Mouse (Mus musculus): ENCODE measurements around the gene Ptprn2. TPM values are rescaled to one million over a fixed set of nuclear protein-coding genes. Genes with fewer than 3 reads are reported as not detected.

The Ptprn2 gene
- total and polyA plus RNA-seq, 2 experiments from 2014 or later = 18.4 to 101 TPM

DNA sequence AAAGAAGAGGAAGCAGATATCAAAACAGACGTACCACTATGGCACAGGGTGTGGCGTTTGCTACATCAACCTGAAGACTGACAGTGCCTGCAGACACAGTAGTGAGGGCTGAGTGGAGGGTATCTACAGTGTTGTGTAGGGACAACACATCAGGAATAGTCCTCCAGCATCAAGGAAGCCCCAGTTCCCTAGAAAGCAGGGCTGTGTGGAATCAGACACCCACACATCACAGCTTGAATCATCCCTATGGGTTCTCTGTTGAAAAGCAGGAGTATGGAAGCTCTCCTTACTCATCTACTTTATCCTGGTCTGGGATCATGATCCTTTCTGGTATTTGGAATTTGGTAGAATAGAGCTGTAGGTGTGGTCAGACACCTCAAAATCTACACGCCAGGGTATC lies 287.8 kb downstream of the Ptprn2 start:
- no peak overlapping the region for H3K4me3 ChIP-seq (ENCODE audit: low read length)
- no peak overlapping the region for H3K4me2 ChIP-seq (ENCODE audit: low read depth, low read length)
- H3K9ac ChIP-seq (replicated peaks; ENCODE audit: low read length) = no peak overlapping the region
- no peaks in the 10 kb centered on the region for H3K36me3 ChIP-seq (ENCODE audit: insufficient read depth, low read length)
- H3K9me3 ChIP-seq (ENCODE audit: low read length) = no peaks in the 10 kb centered on the region
- H3K27me3 ChIP-seq (ENCODE audit: insufficient read depth, low read length) = no peaks in the 10 kb centered on the region
- 97% methylated on average over 3 of the region's 3 CpGs for WGBS
- H3K4me1 ChIP-seq (ENCODE audit: insufficient read depth, low read length) = no peaks in the 10 kb centered on the region
- DNase-seq (ENCODE audit: low spot score) (no peak), ATAC-seq (no peak)
- no peak overlapping the region for H3K27ac ChIP-seq
- TF ChIP-seq CTCF (IDR thresholded peaks at IDR 0.05; ENCODE audit: low read depth) = no peak

DNA sequence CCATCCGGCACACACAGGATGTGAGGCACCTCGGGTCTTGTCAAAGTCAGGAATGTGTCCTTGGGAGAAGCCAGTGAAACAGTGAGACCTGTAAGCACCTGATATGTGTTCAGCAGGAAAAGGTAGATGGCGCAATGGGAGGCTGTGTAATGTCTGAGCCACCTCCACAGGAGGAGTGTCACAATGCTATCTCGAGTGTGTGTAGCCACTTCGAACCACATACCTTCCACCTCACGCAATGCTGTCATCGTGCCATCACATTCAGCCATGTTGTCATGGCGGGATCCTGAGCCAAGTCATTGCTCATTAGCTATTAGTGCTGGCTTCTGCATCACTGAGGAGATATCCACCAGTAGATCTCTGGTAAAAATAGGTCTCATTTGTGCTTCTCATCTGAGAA lies 290.9 kb downstream of the Ptprn2 start:
- Histone ChIP-seq H3K9ac (replicated peaks; ENCODE audit: low read length) (no peak overlapping the region), H3K4me3 (ENCODE audit: low read length) (no peak overlapping the region), H3K9me3 (ENCODE audit: low read length) (no peaks in the 10 kb centered on the region), H3K4me2 (ENCODE audit: low read depth, low read length) (no peak overlapping the region), H3K27ac (no peak overlapping the region), H3K4me1 (ENCODE audit: insufficient read depth, low read length) (no peaks in the 10 kb centered on the region), H3K36me3 (ENCODE audit: insufficient read depth, low read length) (no peaks in the 10 kb centered on the region), H3K27me3 (ENCODE audit: insufficient read depth, low read length) (no peaks in the 10 kb centered on the region)
- TF ChIP-seq CTCF (IDR thresholded peaks at IDR 0.05; ENCODE audit: low read depth) = no peak
- ATAC-seq (no peak), DNase-seq (ENCODE audit: low spot score) (no peak)
- 95% methylated on average over 8 of the region's 8 CpGs for WGBS

DNA sequence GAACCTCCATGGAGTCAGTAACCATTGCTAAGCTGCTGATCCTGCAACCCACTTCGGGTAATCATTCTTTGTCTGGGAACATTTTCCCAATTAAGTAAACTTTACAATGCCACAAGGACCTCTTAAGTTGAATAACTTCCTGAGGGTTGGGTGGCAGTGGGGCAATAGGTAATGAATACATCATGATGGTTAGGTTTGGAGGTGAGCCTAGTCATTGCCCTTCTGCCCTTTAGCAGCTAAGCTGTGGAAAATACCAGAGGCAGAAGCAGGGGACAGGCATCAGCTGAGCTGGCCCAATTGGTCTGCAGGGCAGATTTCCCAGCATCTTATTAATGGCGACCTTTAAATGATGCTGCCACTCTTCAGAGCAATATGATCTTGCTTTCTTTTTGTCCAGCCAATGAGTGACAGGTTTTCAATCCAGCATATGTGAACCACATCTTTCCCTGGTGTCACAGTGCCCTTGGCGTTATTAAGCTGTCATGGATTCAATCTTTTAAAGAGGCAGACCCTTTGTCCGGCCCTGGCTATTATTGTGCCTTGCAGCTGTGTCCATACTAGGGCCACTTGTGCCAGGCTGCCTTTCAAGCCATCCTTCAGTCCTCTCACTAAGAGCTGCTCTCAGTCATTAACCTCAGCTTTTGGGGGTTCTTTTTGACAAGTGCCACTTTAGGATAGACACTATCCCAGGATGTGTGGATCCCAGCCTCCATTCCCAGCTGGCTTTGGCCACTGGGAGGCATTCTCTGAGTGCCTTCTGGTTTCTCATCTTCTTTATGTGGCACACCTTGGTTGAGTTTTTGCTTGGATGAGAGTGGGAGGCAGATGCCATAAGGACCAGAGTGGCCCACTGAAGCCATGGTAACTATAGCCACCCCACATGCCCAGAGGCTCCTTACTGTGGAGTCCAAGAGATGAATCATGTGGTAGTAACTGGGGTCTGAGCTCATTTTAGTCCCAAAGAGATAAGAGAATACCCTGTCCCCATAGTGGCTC lies 292.9 kb downstream of the Ptprn2 start:
- no peak overlapping the region for H3K9ac ChIP-seq (replicated peaks; ENCODE audit: low read length)
- no peaks in the 10 kb centered on the region for H3K27me3 ChIP-seq (ENCODE audit: insufficient read depth, low read length)
- H3K9me3 ChIP-seq (ENCODE audit: low read length) = no peaks in the 10 kb centered on the region
- TF ChIP-seq CTCF (IDR thresholded peaks at IDR 0.05; ENCODE audit: low read depth) = no peak
- no peaks in the 10 kb centered on the region for H3K36me3 ChIP-seq (ENCODE audit: insufficient read depth, low read length)
- WGBS = 43% methylated on average over 4 of the region's 4 CpGs
- H3K4me1 ChIP-seq (ENCODE audit: insufficient read depth, low read length) = no peaks in the 10 kb centered on the region
- peak; percentile 58; the same call in 1 of the 2 replicates for ATAC-seq
- no peak overlapping the region for H3K4me2 ChIP-seq (ENCODE audit: low read depth, low read length)
- no peak overlapping the region for H3K27ac ChIP-seq
- DNase-seq (ENCODE audit: low spot score) = no peak
- H3K4me3 ChIP-seq (ENCODE audit: low read length) = no peak overlapping the region

DNA sequence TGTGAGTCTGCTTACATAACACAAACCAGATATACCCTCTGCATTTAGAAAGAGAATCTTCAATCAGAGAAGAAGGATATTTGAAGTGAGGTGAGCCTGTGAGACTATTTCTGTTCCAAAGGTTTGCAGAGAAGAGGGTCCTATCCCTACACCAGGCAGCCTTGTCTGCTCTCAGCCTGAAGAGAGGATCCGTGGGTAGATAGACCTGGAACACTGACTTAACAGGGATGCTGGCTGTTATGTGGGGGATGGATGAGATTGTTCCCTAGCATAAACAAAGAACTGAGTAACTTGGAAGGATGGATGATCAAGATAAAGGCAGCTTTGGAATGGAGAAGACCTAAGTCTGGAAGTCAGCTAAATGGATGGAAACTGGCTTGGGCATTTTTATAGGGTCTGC lies 294.9 kb downstream of the Ptprn2 start:
- no peak overlapping the region for H3K9ac ChIP-seq (replicated peaks; ENCODE audit: low read length)
- DNase-seq (ENCODE audit: low spot score) (no peak), ATAC-seq (no peak)
- H3K36me3 ChIP-seq (ENCODE audit: insufficient read depth, low read length) = no peaks in the 10 kb centered on the region
- H3K4me2 ChIP-seq (ENCODE audit: low read depth, low read length) = no peak overlapping the region
- no peak overlapping the region for H3K27ac ChIP-seq
- no peaks in the 10 kb centered on the region for H3K9me3 ChIP-seq (ENCODE audit: low read length)
- no peak overlapping the region for H3K4me3 ChIP-seq (ENCODE audit: low read length)
- WGBS = 94% methylated on average over 1 of the region's 1 CpGs
- H3K4me1 ChIP-seq (ENCODE audit: insufficient read depth, low read length) = no peaks in the 10 kb centered on the region
- TF ChIP-seq CTCF (IDR thresholded peaks at IDR 0.05; ENCODE audit: low read depth) = no peak
- no peaks in the 10 kb centered on the region for H3K27me3 ChIP-seq (ENCODE audit: insufficient read depth, low read length)

DNA sequence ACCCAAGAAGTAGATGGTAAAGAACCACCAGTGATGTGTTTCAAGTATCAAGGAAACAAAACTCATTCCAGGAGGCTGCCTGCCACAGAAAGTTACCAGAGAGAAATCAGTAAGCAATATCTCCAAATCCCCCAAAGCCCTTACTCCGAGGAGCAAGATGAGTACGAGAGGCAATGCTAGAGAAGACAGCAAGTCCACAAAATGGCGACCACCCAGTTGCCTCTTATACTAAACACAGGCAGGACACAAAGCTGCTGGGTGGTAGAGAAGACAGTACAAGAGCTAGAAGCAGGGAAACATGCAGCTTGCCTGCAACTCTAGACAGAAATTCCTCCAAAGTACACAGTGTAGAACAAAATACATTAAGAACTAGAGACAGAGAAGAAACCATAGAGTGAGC lies 300.2 kb downstream of the Ptprn2 start:
- no peak for DNase-seq (ENCODE audit: low spot score)
- no peak overlapping the region for H3K4me2 ChIP-seq (ENCODE audit: low read depth, low read length)
- H3K4me3 ChIP-seq (ENCODE audit: low read length) = no peak overlapping the region
- no peaks in the 10 kb centered on the region for H3K36me3 ChIP-seq (ENCODE audit: insufficient read depth, low read length)
- no peak overlapping the region for H3K27ac ChIP-seq
- H3K9ac ChIP-seq (replicated peaks; ENCODE audit: low read length) = no peak overlapping the region
- no peaks in the 10 kb centered on the region for H3K4me1 ChIP-seq (ENCODE audit: insufficient read depth, low read length)
- no peak for TF ChIP-seq CTCF (IDR thresholded peaks at IDR 0.05; ENCODE audit: low read depth)
- 89% methylated on average over 3 of the region's 3 CpGs for WGBS
- no peaks in the 10 kb centered on the region for H3K27me3 ChIP-seq (ENCODE audit: insufficient read depth, low read length)
- ATAC-seq = no peak
- no peaks in the 10 kb centered on the region for H3K9me3 ChIP-seq (ENCODE audit: low read length)

DNA sequence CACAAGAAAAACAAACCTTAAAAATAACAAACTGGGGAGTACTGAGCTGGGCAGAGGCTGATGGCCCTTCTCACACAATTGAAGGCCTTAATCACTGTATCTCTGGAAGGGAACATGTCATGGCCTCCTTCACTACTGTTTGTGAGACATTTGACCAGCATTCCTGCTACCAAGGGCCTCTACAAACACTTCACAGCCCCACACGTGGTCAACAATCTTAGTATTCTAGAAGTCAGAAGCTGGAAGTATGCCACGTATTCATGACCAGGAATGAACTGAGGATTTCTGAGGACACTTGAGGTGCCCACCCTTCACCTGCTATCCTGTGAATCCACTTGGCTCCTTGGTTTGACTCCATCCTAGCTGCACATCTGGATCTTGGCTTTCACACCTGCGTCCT lies 302.8 kb downstream of the Ptprn2 start:
- DNase-seq (ENCODE audit: low spot score) (no peak), ATAC-seq (no peak)
- H3K4me2 ChIP-seq (ENCODE audit: low read depth, low read length) = no peak overlapping the region
- TF ChIP-seq CTCF (IDR thresholded peaks at IDR 0.05; ENCODE audit: low read depth) = no peak
- H3K9me3 ChIP-seq (ENCODE audit: low read length) = no peaks in the 10 kb centered on the region
- H3K27me3 ChIP-seq (ENCODE audit: insufficient read depth, low read length) = no peaks in the 10 kb centered on the region
- no peaks in the 10 kb centered on the region for H3K4me1 ChIP-seq (ENCODE audit: insufficient read depth, low read length)
- H3K36me3 ChIP-seq (ENCODE audit: insufficient read depth, low read length) = no peaks in the 10 kb centered on the region
- H3K4me3 ChIP-seq (ENCODE audit: low read length) = no peak overlapping the region
- no peak overlapping the region for H3K27ac ChIP-seq
- WGBS = 89% methylated on average over 3 of the region's 3 CpGs
- H3K9ac ChIP-seq (replicated peaks; ENCODE audit: low read length) = no peak overlapping the region

DNA sequence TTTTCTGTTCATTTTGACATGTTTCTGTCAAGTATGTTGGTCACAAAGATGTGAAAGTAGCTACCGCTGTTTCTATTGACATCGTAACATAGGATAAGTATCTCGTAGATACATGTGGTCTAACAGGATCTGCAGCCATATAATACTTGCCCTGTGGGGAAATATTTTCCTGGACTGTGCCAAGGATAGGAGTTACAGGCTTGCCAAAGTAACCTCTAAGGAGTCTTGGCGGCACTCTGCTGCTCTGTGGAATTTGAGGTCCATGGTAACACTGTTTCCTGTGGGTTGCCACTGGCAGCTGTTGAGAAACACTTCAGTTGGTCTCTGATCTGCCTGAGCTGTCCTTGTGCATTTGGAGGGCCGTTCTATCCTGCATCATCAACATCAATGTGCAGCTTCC lies 317.8 kb downstream of the Ptprn2 start:
- no peaks in the 10 kb centered on the region for H3K27me3 ChIP-seq (ENCODE audit: insufficient read depth, low read length)
- H3K4me3 ChIP-seq (ENCODE audit: low read length) = no peak overlapping the region
- DNase-seq (ENCODE audit: low spot score) (no peak), ATAC-seq (no peak)
- no peaks in the 10 kb centered on the region for H3K9me3 ChIP-seq (ENCODE audit: low read length)
- 84% methylated on average over 5 of the region's 5 CpGs for WGBS
- no peak for TF ChIP-seq CTCF (IDR thresholded peaks at IDR 0.05; ENCODE audit: low read depth)
- H3K36me3 ChIP-seq (ENCODE audit: insufficient read depth, low read length) = no peaks in the 10 kb centered on the region
- H3K9ac ChIP-seq (replicated peaks; ENCODE audit: low read length) = no peak overlapping the region
- H3K4me2 ChIP-seq (ENCODE audit: low read depth, low read length) = no peak overlapping the region
- peaks cover 9% of the 10 kb centered on the region; the same call in 1 of the 2 replicates for H3K4me1 ChIP-seq (ENCODE audit: insufficient read depth, low read length)
- no peak overlapping the region for H3K27ac ChIP-seq
